ENCODE assay signal across 8 mouse cellular contexts in genomic region chrX:71555415-71556114, GRCm38 (mm10). TPM values are rescaled to one million over a fixed set of nuclear protein-coding genes. Genes with fewer than 3 reads are reported as not detected.
A peak's percentile ranks its signal among the peaks of the same experiment; 100 is the strongest.
DNase-seq lines count a peak whose midpoint lies in the region; ATAC-seq lines count a peak whose summit lies in the region.

Gene Hmgb3, plus strand, starts transcription at chrX:71555918.

- H3K9me3 ChIP-seq in hindbrain, embryonic 11.5 days (ENCODE audit: control insufficient read depth, low read length), result no peaks in the 10 kb centered on the region

- H3K4me3 ChIP-seq in hindbrain, embryonic 11.5 days (ENCODE audit: low read depth, low read length), result peak within 1 kb of the TSS; percentile 79

- peak; percentile 85 for DNase-seq in MN1 (ENCODE audit: low spot score)
- DNase-seq in cerebellum, adult 9-10 months, result peak; percentile 71
- DNase-seq in frontal cortex, adult 2 months (ENCODE audit: extremely low spot score in 1 of 2, low spot score in 1 of 2), result peak; percentile 74 to 82
- DNase-seq in hindbrain, embryonic 11.5 days (ENCODE audit: low spot score), result peak; percentile 82
- DNase-seq in layer of hippocampus, postnatal 10 days (ENCODE audit: low spot score in 2 of 2), result peak; percentile 67 to 80
- DNase-seq in lung, postnatal 10 days, result peak; percentile 88
- DNase-seq in ovary, postnatal 36 days (ENCODE audit: low spot score), result peak; percentile 80
- peak; percentile 78 for DNase-seq in thymus, postnatal 25 days

- no peaks in the 10 kb centered on the region for H3K4me1 ChIP-seq in hindbrain, embryonic 11.5 days (replicated peaks; ENCODE audit: control insufficient read depth, insufficient read depth, low read length)

- peak within 1 kb of the TSS; percentile 90 for H3K9ac ChIP-seq in hindbrain, embryonic 11.5 days (ENCODE audit: low read depth, low read length)

- peak; percentile 97 for ATAC-seq in hindbrain, embryonic 11.5 days (ENCODE audit: low FRiP score)

- peak within 1 kb of the TSS; percentile 96 for H3K27ac ChIP-seq in hindbrain, embryonic 11.5 days (ENCODE audit: low read depth, low read length)

- peak within 1 kb of the TSS; percentile 53 for H3K4me2 ChIP-seq in hindbrain, embryonic 11.5 days (replicated peaks; ENCODE audit: low read depth, low read length)

- no peaks in the 10 kb centered on the region; the same call in 1 of the 2 replicates for H3K27me3 ChIP-seq in hindbrain, embryonic 11.5 days (ENCODE audit: control insufficient read depth, insufficient read depth, low read length)

- no peaks in the 10 kb centered on the region for H3K36me3 ChIP-seq in hindbrain, embryonic 11.5 days (ENCODE audit: control insufficient read depth, insufficient read depth, low read length)

- 20% methylated on average over 46 of the region's 59 CpGs for WGBS in hindbrain, embryonic 11.5 days

RNA-seq across cellular contexts. Expression of gene Hmgb3, which starts in this region (rescaled TPM):
- 76.5 and 80.0 TPM in 2 replicates for polyA plus RNA-seq in frontal cortex, adult 2 months (2012; rRNA removed)
- polyA plus RNA-seq in hindbrain, embryonic 11.5 days (2014; fragmentation: Nextera tagmentation; extraction: Ambion mirVana), result 571 and 643 TPM in 2 replicates
- total RNA-seq in layer of hippocampus, postnatal 10 days (2021), result 10 to 100 TPM; 67.6 to 79.7 TPM

Comparison
In these comparisons a context has a peak if more than half of its experiments do, and no peak if none do; other contexts are left out.
1. Peak in every context shown above with its lines: DNase-seq, ATAC-seq, H3K4me3 ChIP-seq and H3K27ac ChIP-seq.